Mouse (Mus musculus) erythroblast, adult 5-6 weeks (primary cell): ENCODE results near the gene Ucn3. TPM values are rescaled to one million over a fixed set of nuclear protein-coding genes. Genes with fewer than 3 reads are reported as not detected.

Experiments
- ATAC-seq: replicated peaks from 2 replicates; pipeline ENCODE4 v1.8.0; 2016; ENCODE audit warnings: moderate number of reproducible peaks, mild to moderate bottlenecking, moderate TSS enrichment, inconsistent platforms; ENCODE audit not compliant: poor library complexity, low FRiP score, severe bottlenecking
- total RNA-seq, 2 experiments: library from RNA; stranded (forward) in 1 of 2; stranded (reverse) in 1 of 2; fragments of 150-400 nt in 1 of 2; fragments of 200-764, 138-1000 nt in 1 of 2; gene quantifications; 2 replicates each; pipeline versions ENCODE4 v1.2.3 to v1.2.4; 2015 to 2017; ENCODE audit warnings: low replicate concordance in 2 of 2

The Ucn3 gene
- total RNA-seq, 2 experiments from 2014 or later = not detected

- ATAC-seq = peak; percentile 95
Observed at GRCm38 (mm10) chr13:3893126-3893734, 51.9 kb downstream of the Ucn3 start.

- no peak for ATAC-seq
Observed at GRCm38 (mm10) chr13:3892601-3893000, 52.5 kb downstream of the Ucn3 start.

- ATAC-seq = no peak
Observed at GRCm38 (mm10) chr13:3891479-3892087, 53.6 kb downstream of the Ucn3 start.

Other genes with a start within 250 kb of the Ucn3 start
- gene Calml3, start 141.0 kb downstream of the Ucn3 start, total RNA-seq (2015; ENCODE audit: low replicate concordance) = not detected in 2 replicates
- gene Calml3, start 141.0 kb downstream of the Ucn3 start, total RNA-seq (2017; ENCODE audit: low replicate concordance) = not detected in 2 replicates
- gene Calm4, start 107.6 kb downstream of the Ucn3 start, total RNA-seq (2015; ENCODE audit: low replicate concordance) = not detected in 2 replicates
- not detected in 2 replicates for gene Calm4, start 107.6 kb downstream of the Ucn3 start, total RNA-seq (2017; ENCODE audit: low replicate concordance)
- gene Calm5, start 91.2 kb downstream of the Ucn3 start, total RNA-seq (2015; ENCODE audit: low replicate concordance) = not detected in 2 replicates
- not detected in 2 replicates for gene Calm5, start 91.2 kb downstream of the Ucn3 start, total RNA-seq (2017; ENCODE audit: low replicate concordance)
- gene Net1, start 27.1 kb downstream of the Ucn3 start, total RNA-seq (2015; ENCODE audit: low replicate concordance) = 13.4 and 17.8 TPM in 2 replicates
- 21.0 and 42.0 TPM in 2 replicates for gene Net1, start 27.1 kb downstream of the Ucn3 start, total RNA-seq (2017; ENCODE audit: low replicate concordance)
- gene Tubal3, start 27.1 kb downstream of the Ucn3 start, total RNA-seq (2015; ENCODE audit: low replicate concordance) = not detected in 2 replicates
- gene Tubal3, start 27.1 kb downstream of the Ucn3 start, total RNA-seq (2017; ENCODE audit: low replicate concordance) = not detected in 2 replicates
- gene Akr1c14, start 103.7 kb upstream of the Ucn3 start, total RNA-seq (2015; ENCODE audit: low replicate concordance) = not detected in 2 replicates
- gene Akr1c14, start 103.7 kb upstream of the Ucn3 start, total RNA-seq (2017; ENCODE audit: low replicate concordance) = not detected in 2 replicates
- gene Akr1c18, start 205.3 kb upstream of the Ucn3 start, total RNA-seq (2015; ENCODE audit: low replicate concordance) = not detected in 2 replicates
- gene Akr1c18, start 205.3 kb upstream of the Ucn3 start, total RNA-seq (2017; ENCODE audit: low replicate concordance) = not detected in 2 replicates
- 2.7 and 12.1 TPM in 2 replicates for gene Akr1c13, start 245.8 kb upstream of the Ucn3 start, total RNA-seq (2015; ENCODE audit: low replicate concordance)
- 2.7 and 3.3 TPM in 2 replicates for gene Akr1c13, start 245.8 kb upstream of the Ucn3 start, total RNA-seq (2017; ENCODE audit: low replicate concordance)